Mouse (Mus musculus) MEL (cell line): ENCODE results near the gene Loxl1.

Source experiments
- JUND ChIP-seq: IDR thresholded peaks from 2 replicates; pipeline ENCODE4 v1.6.1; 2011; ENCODE audit warnings: low read depth, mild to moderate bottlenecking, improper control_type of control experiment, low read length
- MAFK ChIP-seq: IDR thresholded peaks from 2 replicates; pipeline ENCODE4 v1.6.1; 2011; ENCODE audit warnings: low read depth, mild to moderate bottlenecking, low read length, improper control_type of control experiment, borderline replicate concordance
- POLR2A ChIP-seq, 2 experiments: IDR thresholded peaks; 2 replicates each; pipeline ENCODE4 v1.6.1; 2011 to 2012; ENCODE audit warnings: low read length in 2 of 2, mild to moderate bottlenecking in 2 of 2, control low read depth in 1 of 2, improper control_type of control experiment in 1 of 2, low read depth in 1 of 2, moderate library complexity in 1 of 2; ENCODE audit not compliant: control insufficient read depth in 1 of 2, insufficient read depth in 1 of 2, poor library complexity in 1 of 2
- ZC3H11A ChIP-seq: IDR thresholded peaks from 2 replicates; pipeline ENCODE4 v1.6.1; 2012; ENCODE audit warnings: low read depth, mild to moderate bottlenecking, inconsistent platforms, low read length, improper control_type of control experiment

- no peak for TF ChIP-seq ZC3H11A
- TF ChIP-seq MAFK, result no peak
- TF ChIP-seq JUND, result no peak
- TF ChIP-seq POLR2A (IDR thresholded peaks at IDR 0.05; ENCODE audit: control insufficient read depth in 1 of 2, insufficient read depth in 1 of 2, low read depth in 1 of 2, low read length in 2 of 2, poor library complexity in 1 of 2), result no peak
Observed at GRCm38 (mm10) chr9:58346498-58346897, 33.5 kb upstream of the Loxl1 start.
